Mouse (Mus musculus): ENCODE results near the gene Arl4c.

Gene Arl4c

GRCm38 (mm10) chr1:88700961-88701861 lies 810 bp downstream of the Arl4c start:
- in situ Hi-C loops (cut with MseI, MboI) = loop anchor here (5.0 to 10.0 kb wide), 4 partner anchors 139 to 276 kb away; no protein-coding TSS in a partner anchor

- in situ Hi-C loops (cut with MseI, MboI) = loop anchor here (5.0 to 10.0 kb wide), 4 partner anchors 138 to 275 kb away; no protein-coding TSS in a partner anchor
Measured at GRCm38 (mm10) chr1:88699856-88700791, 1.9 kb downstream of the Arl4c start.

GRCm38 (mm10) chr1:88699401-88699800 lies 2.6 kb downstream of the Arl4c start:
- in situ Hi-C loops (cut with MseI, MboI) = no loop called here

GRCm38 (mm10) chr1:88698926-88699325 lies 3.1 kb downstream of the Arl4c start:
- in situ Hi-C loops (cut with MseI, MboI) = no loop called here

GRCm38 (mm10) chr1:88698131-88698530 lies 3.9 kb downstream of the Arl4c start:
- in situ Hi-C loops (cut with MseI, MboI) = no loop called here

GRCm38 (mm10) chr1:88696408-88696807 lies 5.6 kb downstream of the Arl4c start:
- in situ Hi-C loops (cut with MseI, MboI) = no loop called here

- in situ Hi-C loops (cut with MseI, MboI) = no loop called here
Measured at GRCm38 (mm10) chr1:88694353-88694752, 7.7 kb downstream of the Arl4c start.

- in situ Hi-C loops (cut with MseI, MboI) = no loop called here
Measured at GRCm38 (mm10) chr1:88692293-88692827, 9.7 kb downstream of the Arl4c start.

GRCm38 (mm10) chr1:88690601-88691000 lies 11.4 kb downstream of the Arl4c start:
- in situ Hi-C loops (cut with MseI, MboI) = no loop called here

GRCm38 (mm10) chr1:88684765-88685164 lies 17.3 kb downstream of the Arl4c start:
- in situ Hi-C loops (cut with MseI, MboI) = no loop called here

- in situ Hi-C loops (cut with MseI, MboI) = no loop called here
Measured at GRCm38 (mm10) chr1:88681596-88681995, 20.4 kb downstream of the Arl4c start.

GRCm38 (mm10) chr1:88680804-88681203 lies 21.2 kb downstream of the Arl4c start:
- in situ Hi-C loops (cut with MseI, MboI) = no loop called here

- in situ Hi-C loops (cut with MseI, MboI) = no loop called here
Measured at GRCm38 (mm10) chr1:88678231-88678739, 23.7 kb downstream of the Arl4c start.

GRCm38 (mm10) chr1:88670807-88671206 lies 31.2 kb downstream of the Arl4c start:
- in situ Hi-C loops (cut with MseI, MboI) = no loop called here

GRCm38 (mm10) chr1:88668846-88669810 lies 32.9 kb downstream of the Arl4c start:
- in situ Hi-C loops (cut with MseI, MboI) = no loop called here

- in situ Hi-C loops (cut with MseI, MboI) = no loop called here
Measured at GRCm38 (mm10) chr1:88668353-88668752, 33.7 kb downstream of the Arl4c start.

- in situ Hi-C loops (cut with MseI, MboI) = no loop called here
Measured at GRCm38 (mm10) chr1:88664623-88665022, 37.4 kb downstream of the Arl4c start.

GRCm38 (mm10) chr1:88662736-88663135 lies 39.3 kb downstream of the Arl4c start:
- in situ Hi-C loops (cut with MseI, MboI) = no loop called here

- in situ Hi-C loops (cut with MseI, MboI) = no loop called here
Measured at GRCm38 (mm10) chr1:88661209-88661608, 40.8 kb downstream of the Arl4c start.

GRCm38 (mm10) chr1:88658290-88658857 lies 43.6 kb downstream of the Arl4c start:
- in situ Hi-C loops (cut with MseI, MboI) = no loop called here

Measured in mouse trophoblast stem cell (cell line).